Mouse (Mus musculus) small intestine, adult 10 weeks (tissue): Measurements from ENCODE around the gene Nlgn2. TPM values are rescaled to one million over a fixed set of nuclear protein-coding genes. Genes with fewer than 3 reads are reported as not detected.

ENCODE experiments used
- polyA plus RNA-seq: library from polyadenylated mRNA; stranded (reverse); fragments of 350-450 nt; fragmentation: Illumina TruSeq; extraction: RNeasy Lipid Tissue Mini Kit (QIAGEN cat#74804); gene quantifications from one replicate; pipeline ENCODE4 v1.2.3, GENCODE M21; 2014; ENCODE audit warnings: low replicate concordance

Gene Nlgn2
- 0.15 TPM for polyA plus RNA-seq

GRCm38 (mm10) chr11:69837604-69837951 lies at the start of gene Nlgn2:
Gene Nlgn2 (minus strand): TSS chr11:69837784.

GRCm38 (mm10) chr11:69880853-69881603 lies 43.4 kb upstream of the Nlgn2 start, which contains the start of gene Kctd11:
Gene Kctd11 (minus strand): TSS chr11:69881406.

GRCm38 (mm10) chr11:69877878-69878277 lies 40.3 kb upstream of the Nlgn2 start, which contains the start of gene Tmem95:
Gene Tmem95 (minus strand): TSS chr11:69878018.

GRCm38 (mm10) chr11:69858113-69858998 lies 20.8 kb upstream of the Nlgn2 start, which contains the start of gene Tnk1:
Gene Tnk1 (minus strand): TSS chr11:69858730.

GRCm38 (mm10) chr11:69846198-69846680 lies 8.7 kb upstream of the Nlgn2 start, which contains the start of gene Plscr3:
Gene Plscr3 (plus strand): TSS chr11:69846376.

GRCm38 (mm10) chr11:69837952-69838713 lies 549 bp upstream of the Nlgn2 start, which contains the start of gene Tmem256:
Gene Tmem256 (plus strand): TSS chr11:69838514.

GRCm38 (mm10) chr11:69822080-69822479 lies 15.5 kb downstream of the Nlgn2 start, which contains the start of gene Spem1:
Gene Spem1 (minus strand): TSS chr11:69822180.

GRCm38 (mm10) chr11:69818365-69818764 lies 19.2 kb downstream of the Nlgn2 start, which contains the start of gene Spem2:
Gene Spem2 (minus strand): TSS chr11:69818465.

GRCm38 (mm10) chr11:69815155-69815554 lies 22.4 kb downstream of the Nlgn2 start, which contains the start of gene Gm39566:
Gene Gm39566 (minus strand): TSS chr11:69815298.

GRCm38 (mm10) chr11:69804972-69805909 lies 32.3 kb downstream of the Nlgn2 start, which contains the start of gene Tmem102:
Gene Tmem102 (minus strand): TSS chr11:69805624.

GRCm38 (mm10) chr11:69801379-69801977 lies 36.1 kb downstream of the Nlgn2 start, which contains the start of gene Fgf11:
Gene Fgf11 (minus strand): TSS chr11:69801857.

GRCm38 (mm10) chr11:69795168-69795982 lies 42.2 kb downstream of the Nlgn2 start, which contains the start of gene Chrnb1:
Gene Chrnb1 (minus strand): TSS chr11:69795943.

Other genes with a start within 250 kb of the Nlgn2 start
- 2.6 TPM for gene Atp1b2, start 231.8 kb downstream of the Nlgn2 start, polyA plus RNA-seq
- not detected for gene Shbg, start 219.9 kb downstream of the Nlgn2 start, polyA plus RNA-seq
- gene Sat2, start 215.8 kb downstream of the Nlgn2 start, polyA plus RNA-seq, result 0.97 TPM
- 7.3 TPM for gene Fxr2, start 204.8 kb downstream of the Nlgn2 start, polyA plus RNA-seq
- not detected for gene Sox15, start 182.5 kb downstream of the Nlgn2 start, polyA plus RNA-seq
- 15.1 TPM for gene Mpdu1, start 175.1 kb downstream of the Nlgn2 start, polyA plus RNA-seq
- 1.7 TPM for gene Cd68, start 171.6 kb downstream of the Nlgn2 start, polyA plus RNA-seq
- gene Eif4a1, start 165.4 kb downstream of the Nlgn2 start, polyA plus RNA-seq, result 261 TPM
- 73.2 TPM for gene Senp3, start 155.7 kb downstream of the Nlgn2 start, polyA plus RNA-seq
- gene Tnfsf13, start 152.0 kb downstream of the Nlgn2 start, polyA plus RNA-seq, result 26.8 TPM
- 0.41 TPM for gene Tnfsf12, start 141.9 kb downstream of the Nlgn2 start, polyA plus RNA-seq
- 3.9 TPM for gene Tnfsfm13, start 141.7 kb downstream of the Nlgn2 start, polyA plus RNA-seq
- 15.6 TPM for gene Polr2a, start 79.1 kb downstream of the Nlgn2 start, polyA plus RNA-seq
- gene Slc35g3, start 75.8 kb downstream of the Nlgn2 start, polyA plus RNA-seq, result not detected
- 8.3 TPM for gene Zbtb4, start 71.9 kb downstream of the Nlgn2 start, polyA plus RNA-seq
- gene Chrnb1, start 41.8 kb downstream of the Nlgn2 start, polyA plus RNA-seq, result 4.4 TPM
- 4.6 TPM for gene Fgf11, start 35.9 kb downstream of the Nlgn2 start, polyA plus RNA-seq
- gene Tmem102, start 32.2 kb downstream of the Nlgn2 start, polyA plus RNA-seq, result 10.2 TPM
- not detected for gene Gm39566, start 22.5 kb downstream of the Nlgn2 start, polyA plus RNA-seq
- gene Spem2, start 19.3 kb downstream of the Nlgn2 start, polyA plus RNA-seq, result not detected
- not detected for gene Spem1, start 15.6 kb downstream of the Nlgn2 start, polyA plus RNA-seq
- 4.2 TPM for gene Tmem256, start 730 bp upstream of the Nlgn2 start, polyA plus RNA-seq
- 0.33 TPM for gene Plscr3, start 8.6 kb upstream of the Nlgn2 start, polyA plus RNA-seq
- gene Tnk1, start 20.9 kb upstream of the Nlgn2 start, polyA plus RNA-seq, result 5.0 TPM
- gene Tmem95, start 40.2 kb upstream of the Nlgn2 start, polyA plus RNA-seq, result not detected
- gene Kctd11, start 43.6 kb upstream of the Nlgn2 start, polyA plus RNA-seq, result 1.4 TPM
- gene Acap1, start 57.8 kb upstream of the Nlgn2 start, polyA plus RNA-seq, result 0.67 TPM
- 7.0 TPM for gene 2810408A11Rik, start 63.2 kb upstream of the Nlgn2 start, polyA plus RNA-seq
- 1.6 TPM for gene Neurl4, start 63.3 kb upstream of the Nlgn2 start, polyA plus RNA-seq
- gene Gps2, start 76.1 kb upstream of the Nlgn2 start, polyA plus RNA-seq, result 10.7 TPM
- 136 TPM for gene Eif5a, start 84.2 kb upstream of the Nlgn2 start, polyA plus RNA-seq
- gene Ybx2, start 98.0 kb upstream of the Nlgn2 start, polyA plus RNA-seq, result 2.3 TPM
- gene Slc2a4, start 110.4 kb upstream of the Nlgn2 start, polyA plus RNA-seq, result 0.33 TPM
- 140 TPM for gene Cldn7, start 127.0 kb upstream of the Nlgn2 start, polyA plus RNA-seq
- gene Ctdnep1, start 143.4 kb upstream of the Nlgn2 start, polyA plus RNA-seq, result 41.0 TPM
- gene Elp5, start 144.7 kb upstream of the Nlgn2 start, polyA plus RNA-seq, result 3.9 TPM
- 558 TPM for gene Gabarap, start 153.4 kb upstream of the Nlgn2 start, polyA plus RNA-seq
- gene Phf23, start 158.0 kb upstream of the Nlgn2 start, polyA plus RNA-seq, result 14.8 TPM
- gene Dvl2, start 162.8 kb upstream of the Nlgn2 start, polyA plus RNA-seq, result not detected
- gene Acadvl, start 177.6 kb upstream of the Nlgn2 start, polyA plus RNA-seq, result 4.8 TPM
- 0.30 TPM for gene Dlg4, start 179.2 kb upstream of the Nlgn2 start, polyA plus RNA-seq
- gene Asgr1, start 216.3 kb upstream of the Nlgn2 start, polyA plus RNA-seq, result not detected